Mouse (Mus musculus) testis, adult 2 months (tissue): Measurements from ENCODE around the gene Ptpre. TPM values are rescaled to one million over a fixed set of nuclear protein-coding genes. Genes with fewer than 3 reads are reported as not detected.

ENCODE experiments used
- H3K27ac ChIP-seq: fragments of 200-500 bp; 2 replicates; pipeline ENCODE4 v1.5.1; 2012; ENCODE audit warnings: low read depth, low read length; ENCODE audit not compliant: control insufficient read depth, insufficient read depth
- H3K27me3 ChIP-seq: fragments of 200-500 bp; 2 replicates; pipeline ENCODE4 v1.6.1; 2012; ENCODE audit warnings: mild to moderate bottlenecking, low read length, moderate library complexity; ENCODE audit not compliant: control insufficient read depth, insufficient read depth
- H3K36me3 ChIP-seq: fragments of 200-500 bp; 2 replicates; pipeline ENCODE4 v1.6.1; 2012; ENCODE audit warnings: mild to moderate bottlenecking, low read length; ENCODE audit not compliant: control insufficient read depth, insufficient read depth
- H3K4me1 ChIP-seq: fragments of 200-500 bp; 2 replicates; pipeline ENCODE4 v1.6.1; 2012; ENCODE audit warnings: low read length; ENCODE audit not compliant: control insufficient read depth, insufficient read depth
- H3K4me3 ChIP-seq: fragments of 200-500 bp; 2 replicates; pipeline ENCODE4 v1.5.1; 2012; ENCODE audit warnings: low read depth, mild to moderate bottlenecking, low read length, moderate library complexity, mixed read lengths; ENCODE audit not compliant: control insufficient read depth
- CTCF ChIP-seq: fragments of 200-500 bp; IDR thresholded peaks from 2 replicates; pipeline ENCODE4 v1.5.1; 2012; ENCODE audit warnings: low read depth, mild to moderate bottlenecking, inconsistent platforms, low read length, moderate library complexity; ENCODE audit not compliant: control insufficient read depth, insufficient read depth, insufficient replicate concordance
- POLR2A ChIP-seq: fragments of 200-500 bp; IDR thresholded peaks from 2 replicates; pipeline ENCODE4 v1.6.1; 2012; ENCODE audit warnings: low read depth, mild to moderate bottlenecking, inconsistent platforms, low read length, moderate library complexity; ENCODE audit not compliant: control insufficient read depth
- polyA plus RNA-seq: library from polyadenylated mRNA; depleted of rRNA; stranded (reverse); fragments of >200 nt; gene quantifications from 2 replicates; pipeline ENCODE4 v1.2.3, GENCODE M21; 2012

Gene Ptpre
- polyA plus RNA-seq, 1 experiment, result 7.2 TPM

- H3K4me3 ChIP-seq, result no peak overlapping the region
- no peaks in the 10 kb centered on the region for H3K36me3 ChIP-seq
- no peaks in the 10 kb centered on the region for H3K27me3 ChIP-seq
- TF ChIP-seq CTCF (no peak), POLR2A (no peak)
- no peak overlapping the region for H3K27ac ChIP-seq
- no peaks in the 10 kb centered on the region for H3K4me1 ChIP-seq
These were observed 112.0 kb downstream of the Ptpre start for GRCm38 (mm10) chr7:135649306-135649705.

GRCm38 (mm10) chr7:135650061-135650460 is 112.8 kb downstream of the Ptpre start:
- H3K4me1 ChIP-seq, result no peaks in the 10 kb centered on the region
- TF ChIP-seq POLR2A (no peak), CTCF (no peak)
- no peaks in the 10 kb centered on the region for H3K27me3 ChIP-seq
- H3K4me3 ChIP-seq, result no peak overlapping the region
- H3K36me3 ChIP-seq, result no peaks in the 10 kb centered on the region
- no peak overlapping the region for H3K27ac ChIP-seq

GRCm38 (mm10) chr7:135651831-135652511 is 114.7 kb downstream of the Ptpre start:
- H3K4me1 ChIP-seq, result no peaks in the 10 kb centered on the region
- no peak overlapping the region for H3K27ac ChIP-seq
- TF ChIP-seq POLR2A (no peak), CTCF (no peak)
- no peaks in the 10 kb centered on the region for H3K27me3 ChIP-seq
- H3K36me3 ChIP-seq, result no peaks in the 10 kb centered on the region
- no peak overlapping the region for H3K4me3 ChIP-seq

- no peak overlapping the region for H3K27ac ChIP-seq
- no peaks in the 10 kb centered on the region for H3K27me3 ChIP-seq
- no peaks in the 10 kb centered on the region for H3K36me3 ChIP-seq
- TF ChIP-seq POLR2A (no peak), CTCF (no peak)
- no peak overlapping the region for H3K4me3 ChIP-seq
- no peaks in the 10 kb centered on the region for H3K4me1 ChIP-seq
These were observed 115.5 kb downstream of the Ptpre start for GRCm38 (mm10) chr7:135652781-135653180.

- no peak overlapping the region for H3K4me3 ChIP-seq
- no peaks in the 10 kb centered on the region for H3K27me3 ChIP-seq
- no peaks in the 10 kb centered on the region for H3K4me1 ChIP-seq
- H3K36me3 ChIP-seq, result no peaks in the 10 kb centered on the region
- TF ChIP-seq POLR2A (no peak), CTCF (no peak)
- H3K27ac ChIP-seq, result no peak overlapping the region
These were observed 116.3 kb downstream of the Ptpre start for GRCm38 (mm10) chr7:135653601-135654000.

GRCm38 (mm10) chr7:135654288-135654687 is 117.0 kb downstream of the Ptpre start:
- Histone ChIP-seq H3K4me1 (no peaks in the 10 kb centered on the region), H3K27ac (no peak overlapping the region), H3K27me3 (no peaks in the 10 kb centered on the region), H3K36me3 (no peaks in the 10 kb centered on the region), H3K4me3 (no peak overlapping the region)
- TF ChIP-seq CTCF, result no peak
- no peak for TF ChIP-seq POLR2A

GRCm38 (mm10) chr7:135655113-135655512 is 117.8 kb downstream of the Ptpre start:
- Histone ChIP-seq H3K36me3 (no peaks in the 10 kb centered on the region), H3K4me1 (no peaks in the 10 kb centered on the region), H3K27me3 (no peaks in the 10 kb centered on the region), H3K4me3 (no peak overlapping the region), H3K27ac (no peak overlapping the region)
- no peak for TF ChIP-seq POLR2A
- no peak for TF ChIP-seq CTCF

GRCm38 (mm10) chr7:135658150-135658549 is 120.9 kb downstream of the Ptpre start:
- TF ChIP-seq CTCF (no peak), POLR2A (no peak)

More at GRCm38 (mm10) chr7:135658150-135658549, 120.9 kb downstream of the Ptpre start:
- Histone ChIP-seq H3K36me3 (no peaks in the 10 kb centered on the region), H3K4me3 (no peak overlapping the region), H3K4me1 (no peaks in the 10 kb centered on the region), H3K27ac (no peak overlapping the region), H3K27me3 (no peaks in the 10 kb centered on the region)
